Mouse (Mus musculus) cerebellum, adult 2 months (tissue): Measurements from ENCODE around the gene Nell2. TPM values are rescaled to one million over a fixed set of nuclear protein-coding genes. Genes with fewer than 3 reads are reported as not detected.
A peak's percentile ranks its signal among the peaks of the same experiment; 100 is the strongest.

Source experiments
- DNase-seq, 2 experiments: peaks; one replicate each; pipeline ENCODE4 v3.0.0; 2021
- H3K27ac ChIP-seq: fragments of 200-500 bp; 2 replicates; pipeline ENCODE4 v1.5.1; 2012; ENCODE audit warnings: low read length, control low read depth, inconsistent platforms; ENCODE audit not compliant: insufficient read depth
- H3K27me3 ChIP-seq: fragments of 200-500 bp; 2 replicates; pipeline ENCODE4 v1.6.1; 2012; ENCODE audit warnings: inconsistent platforms, mild to moderate bottlenecking, low read length, moderate library complexity; ENCODE audit not compliant: control insufficient read depth, insufficient read depth
- H3K4me1 ChIP-seq: fragments of 200-500 bp; 2 replicates; pipeline ENCODE4 v1.6.1; 2011; ENCODE audit warnings: low read length; ENCODE audit not compliant: control insufficient read depth, insufficient read depth
- H3K4me3 ChIP-seq: fragments of 200-500 bp; replicated peaks from 2 replicates; pipeline ENCODE3; 2011; ENCODE audit warnings: mild to moderate bottlenecking, low read depth, low read length, control low read depth; ENCODE audit not compliant: insufficient read depth
- CTCF ChIP-seq: fragments of 200-500 bp; IDR thresholded peaks from 2 replicates; pipeline ENCODE4 v1.5.1; 2011; ENCODE audit warnings: low read depth, mild to moderate bottlenecking, control low read depth, low read length, moderate library complexity, borderline replicate concordance; ENCODE audit not compliant: insufficient read depth
- POLR2A ChIP-seq: fragments of 200-500 bp; IDR thresholded peaks from 2 replicates; pipeline ENCODE4 v1.6.1; 2011; ENCODE audit warnings: low read length, control low read depth, borderline replicate concordance; ENCODE audit not compliant: insufficient read depth
- WGBS: fragments of 180-500 bp; shearing (Covaris S2); methylation state at CpG from one replicate; pipeline ENCODE4 v1.1.7; 2018; 5-methylcytosine and 5-hydroxymethylcytosine counted together
- polyA plus RNA-seq: library from polyadenylated mRNA; depleted of rRNA; stranded (reverse); fragments of >200 nt; gene quantifications from 2 replicates; pipeline ENCODE4 v1.2.3, GENCODE M21; 2012

The Nell2 gene
- polyA plus RNA-seq, 1 experiment, result 141 TPM

DNA sequence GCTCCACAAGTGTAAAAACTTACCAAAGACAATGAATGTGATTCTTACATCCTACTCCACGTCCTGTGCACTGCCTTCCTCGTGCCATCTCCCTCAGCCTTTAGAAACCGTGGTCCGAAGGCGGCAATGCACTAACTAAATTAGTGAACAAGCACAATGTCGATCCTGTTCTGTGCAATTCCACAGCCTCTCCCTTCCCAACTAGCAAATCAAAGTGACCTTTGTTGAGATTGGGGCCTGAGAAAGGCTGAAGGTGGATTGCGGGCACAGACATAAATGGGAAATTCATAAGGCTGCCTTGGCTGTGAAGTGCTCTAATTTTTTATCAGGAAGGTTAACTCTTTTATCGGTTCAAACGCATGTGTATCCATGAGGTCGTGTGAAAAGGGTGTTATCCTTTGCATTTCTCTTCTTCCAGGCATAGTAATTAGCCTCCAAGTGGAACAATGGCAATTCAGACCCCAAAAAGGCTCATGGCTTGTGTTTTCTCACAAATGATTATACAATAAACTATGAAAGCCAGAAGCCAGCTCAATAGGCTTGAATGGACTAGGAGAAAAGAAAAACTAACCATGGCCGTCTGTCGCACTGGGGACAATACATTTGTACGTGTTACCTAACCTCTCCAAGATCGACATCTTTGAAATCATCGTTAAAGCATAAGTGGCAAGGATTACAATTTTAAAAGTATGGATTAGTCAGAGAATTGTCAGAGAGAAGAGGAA lies 106.0 kb downstream of the Nell2 start:
- no peak for DNase-seq
- no peak for TF ChIP-seq CTCF
- TF ChIP-seq POLR2A, result no peak
- WGBS, result 81% methylated on average over 15 of the region's 15 CpGs
- no peaks in the 10 kb centered on the region for H3K27me3 ChIP-seq
- no peak overlapping the region for H3K4me3 ChIP-seq
- H3K27ac ChIP-seq, result no peak overlapping the region
- H3K4me1 ChIP-seq, result no peaks in the 10 kb centered on the region

GRCm38 (mm10) chr15:95418641-95419040 lies 109.7 kb downstream of the Nell2 start:
- H3K4me1 ChIP-seq, result no peaks in the 10 kb centered on the region
- no peak overlapping the region for H3K27ac ChIP-seq

DNA sequence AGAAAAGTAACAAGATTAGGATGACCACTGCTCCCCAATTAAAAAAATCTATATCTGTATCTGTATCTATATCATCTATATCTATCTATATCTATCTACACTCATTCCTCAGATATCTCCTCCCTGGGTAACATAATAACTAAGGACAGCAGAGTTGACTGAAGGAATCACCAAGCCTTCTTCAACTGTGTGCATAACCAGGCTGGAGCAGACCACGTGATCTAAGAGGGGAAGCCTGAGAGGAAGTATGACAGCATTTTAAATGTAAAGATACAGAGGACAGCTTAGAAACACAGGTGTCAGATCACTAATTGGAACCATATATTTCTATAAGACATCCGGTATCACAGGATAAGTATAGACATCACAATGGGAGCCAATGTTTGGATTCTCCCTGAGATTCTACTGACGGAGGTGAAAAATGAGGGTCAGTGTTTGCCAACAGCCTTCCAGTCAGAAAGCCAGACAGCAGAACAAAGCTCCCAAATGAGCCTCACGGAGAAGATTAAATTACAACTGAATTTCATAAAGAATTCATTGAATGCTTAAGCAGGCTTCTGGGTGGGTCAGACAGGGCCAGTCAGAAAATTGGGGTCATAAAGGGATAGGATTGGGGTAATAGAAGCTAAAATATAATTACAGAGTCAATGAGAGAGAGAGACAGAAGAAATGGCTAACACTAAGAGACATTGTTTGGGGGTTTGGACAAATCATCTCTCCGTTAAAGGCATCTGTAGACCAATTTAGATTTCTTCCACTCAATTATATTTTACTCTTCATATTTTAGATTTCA lies 116.2 kb downstream of the Nell2 start:
- 65% methylated on average over 5 of the region's 5 CpGs for WGBS
- Histone ChIP-seq H3K4me1 (no peaks in the 10 kb centered on the region), H3K27ac (no peak overlapping the region), H3K4me3 (no peak overlapping the region), H3K27me3 (no peaks in the 10 kb centered on the region)
- TF ChIP-seq CTCF (no peak), POLR2A (no peak)
- no peak for DNase-seq

More at GRCm38 (mm10) chr15:95418641-95419040, 109.7 kb downstream of the Nell2 start:
- no peak for DNase-seq
- no peak overlapping the region for H3K4me3 ChIP-seq
- TF ChIP-seq CTCF (no peak), POLR2A (no peak)
- WGBS, result 89% methylated on average over 4 of the region's 4 CpGs
- no peaks in the 10 kb centered on the region for H3K27me3 ChIP-seq

GRCm38 (mm10) chr15:95410213-95410843 lies 118.0 kb downstream of the Nell2 start:
- H3K27ac ChIP-seq, result no peak overlapping the region
- no peak for DNase-seq
- 85% methylated on average over 11 of the region's 11 CpGs for WGBS

DNA sequence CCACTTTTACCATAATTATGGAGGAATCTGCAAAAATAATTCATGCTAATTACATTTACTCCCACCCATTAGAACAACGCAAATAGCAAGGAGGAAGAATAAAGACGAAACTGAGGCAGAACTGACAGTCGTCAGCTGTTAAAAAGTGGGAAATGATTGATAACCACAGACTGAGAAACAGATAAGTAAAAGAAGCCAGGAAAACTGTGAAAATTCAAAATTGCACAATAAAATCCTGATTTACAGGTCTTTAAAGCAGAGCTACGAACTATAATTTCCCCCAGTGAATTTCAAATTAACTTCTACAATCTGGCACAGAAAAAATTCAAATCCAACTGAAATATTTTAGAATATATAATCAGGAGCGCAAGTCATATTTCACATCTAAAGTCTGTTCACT lies 138.0 kb downstream of the Nell2 start:
- no peak for DNase-seq
- WGBS, result 97% methylated on average over 5 of the region's 5 CpGs
- peaks cover 4% of the 10 kb centered on the region; the same call in 1 of the 2 replicates for H3K4me1 ChIP-seq
- no peak overlapping the region for H3K27ac ChIP-seq
- no peak overlapping the region for H3K4me3 ChIP-seq
- no peaks in the 10 kb centered on the region for H3K27me3 ChIP-seq
- no peak for TF ChIP-seq POLR2A
- no peak for TF ChIP-seq CTCF

More at GRCm38 (mm10) chr15:95410213-95410843, 118.0 kb downstream of the Nell2 start:
- H3K27me3 ChIP-seq, result no peaks in the 10 kb centered on the region
- no peaks in the 10 kb centered on the region for H3K4me1 ChIP-seq
- no peak overlapping the region for H3K4me3 ChIP-seq
- TF ChIP-seq CTCF (no peak), POLR2A (no peak)

GRCm38 (mm10) chr15:95388950-95389349 lies 139.4 kb downstream of the Nell2 start:
- peak; percentile 36 to 43 for DNase-seq
- TF ChIP-seq POLR2A (no peak), CTCF (no peak)
- 9% methylated on average over 4 of the region's 4 CpGs for WGBS
- Histone ChIP-seq H3K27ac (no peak overlapping the region), H3K4me1 (peaks cover 4% of the 10 kb centered on the region; the same call in 1 of the 2 replicates), H3K4me3 (no peak overlapping the region), H3K27me3 (no peaks in the 10 kb centered on the region)

- no peak overlapping the region for H3K4me3 ChIP-seq
- no peak overlapping the region for H3K27ac ChIP-seq
- no peaks in the 10 kb centered on the region for H3K27me3 ChIP-seq
- TF ChIP-seq POLR2A (no peak), CTCF (no peak)
- no peak for DNase-seq
- H3K4me1 ChIP-seq, result no peaks in the 10 kb centered on the region
- 81% methylated on average over 2 of the region's 2 CpGs for WGBS
Measured at GRCm38 (mm10) chr15:95380859-95381258, 147.5 kb downstream of the Nell2 start.
